Mouse (Mus musculus): Measurements from ENCODE around the gene Uba52. TPM values are rescaled to one million over a fixed set of nuclear protein-coding genes. Genes with fewer than 3 reads are reported as not detected.

The Uba52 gene
- total and polyA plus RNA-seq, 3 experiments: 626 to 1,595 (median 1,480) TPM

DNA sequence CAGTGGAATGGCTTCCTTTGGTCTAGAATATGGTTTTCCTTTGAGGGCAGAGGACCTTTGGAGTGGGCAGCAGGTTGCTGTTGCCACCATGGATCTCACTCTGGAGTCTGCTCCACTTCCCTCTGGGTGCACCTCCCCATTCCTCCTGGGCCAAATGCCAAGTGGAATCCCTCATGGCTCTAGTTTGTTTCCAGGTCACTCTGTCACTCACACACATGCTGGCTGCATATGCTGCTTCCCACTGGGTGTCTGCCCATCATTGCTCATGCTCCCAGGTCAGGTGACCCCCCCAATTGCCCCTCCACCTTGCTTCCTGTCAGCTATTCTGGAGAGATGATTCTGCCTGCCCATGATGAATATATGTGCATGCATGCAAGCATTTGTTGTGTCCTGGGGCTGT, 43.1 kb upstream of the Uba52 start:
- peak overlapping the region; percentile 61 for H3K27ac ChIP-seq
- intact Hi-C loops (cut with DNase I): no loop called here

DNA sequence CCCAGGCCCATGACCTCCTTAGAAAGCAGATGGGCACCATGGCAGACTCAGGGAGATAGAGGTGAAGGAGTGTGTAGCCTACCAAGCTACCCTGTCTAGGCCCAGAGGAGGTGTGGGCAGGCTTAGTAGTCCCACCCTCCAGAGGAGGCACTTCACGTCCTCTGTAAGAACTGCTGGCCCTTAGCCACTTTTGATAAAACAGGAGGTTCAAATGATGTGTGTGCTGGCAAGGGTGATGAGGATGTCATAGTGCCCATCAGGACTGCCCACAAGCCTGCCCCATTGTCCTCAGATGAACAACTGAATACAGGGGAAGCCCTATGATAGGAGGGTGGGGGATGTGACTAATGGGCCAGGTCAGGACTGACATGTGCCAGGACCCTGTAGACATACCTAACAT, 42.2 kb upstream of the Uba52 start:
- peaks cover 1% of the 10 kb centered on the region; the same call in 1 of the 2 replicates for H3K79me2 ChIP-seq (replicated peaks; ENCODE audit: control insufficient read depth, insufficient read depth, low read length)
- TF ChIP-seq EP300 (IDR thresholded peaks at IDR 0.05; ENCODE audit: insufficient read depth, low read depth, low read length) (peak; percentile 24; the same call in 1 of the 2 replicates), POLR2A (IDR thresholded peaks at IDR 0.05; ENCODE audit: insufficient read depth, low read depth, low read length) (no peak)
- no peaks in the 10 kb centered on the region for H3K27me3 ChIP-seq (ENCODE audit: control insufficient read depth, insufficient read depth, low read length)
- 7% methylated on average over 1 of the region's 1 CpGs for WGBS
- peak overlapping the region; percentile 85 for H3K27ac ChIP-seq
- peak in 1 of 2 experiments; percentile 47 for DNase-seq
- H3K4me3 ChIP-seq: no peak overlapping the region
- peaks cover 43% of the 10 kb centered on the region for H3K4me1 ChIP-seq (ENCODE audit: control insufficient read depth, insufficient read depth, low read length)
- no peak overlapping the region for H3K9ac ChIP-seq (ENCODE audit: low read depth, low read length)
- intact Hi-C loops (cut with DNase I): no loop called here
- no peaks in the 10 kb centered on the region; the same call in 1 of the 2 replicates for H3K36me3 ChIP-seq (ENCODE audit: control insufficient read depth, insufficient read depth, low read length)

More for the DNA sequence above, 43.1 kb upstream of the Uba52 start:
- Histone ChIP-seq H3K27me3 (ENCODE audit: control insufficient read depth, insufficient read depth, low read length) (no peaks in the 10 kb centered on the region), H3K79me2 (replicated peaks; ENCODE audit: control insufficient read depth, insufficient read depth, low read length) (peaks cover 1% of the 10 kb centered on the region), H3K9ac (ENCODE audit: low read depth, low read length) (no peak overlapping the region), H3K4me1 (ENCODE audit: control insufficient read depth, insufficient read depth, low read length) (peaks cover 43% of the 10 kb centered on the region), H3K4me3 (no peak overlapping the region), H3K36me3 (ENCODE audit: control insufficient read depth, insufficient read depth, low read length) (no peaks in the 10 kb centered on the region; the same call in 1 of the 2 replicates)
- TF ChIP-seq EP300 (IDR thresholded peaks at IDR 0.05; ENCODE audit: insufficient read depth, low read depth, low read length): peak; percentile 64; the same call in 1 of the 2 replicates
- TF ChIP-seq CTCF (IDR thresholded peaks at IDR 0.05): no peak
- DNase-seq: peak; percentile 69 to 81

DNA sequence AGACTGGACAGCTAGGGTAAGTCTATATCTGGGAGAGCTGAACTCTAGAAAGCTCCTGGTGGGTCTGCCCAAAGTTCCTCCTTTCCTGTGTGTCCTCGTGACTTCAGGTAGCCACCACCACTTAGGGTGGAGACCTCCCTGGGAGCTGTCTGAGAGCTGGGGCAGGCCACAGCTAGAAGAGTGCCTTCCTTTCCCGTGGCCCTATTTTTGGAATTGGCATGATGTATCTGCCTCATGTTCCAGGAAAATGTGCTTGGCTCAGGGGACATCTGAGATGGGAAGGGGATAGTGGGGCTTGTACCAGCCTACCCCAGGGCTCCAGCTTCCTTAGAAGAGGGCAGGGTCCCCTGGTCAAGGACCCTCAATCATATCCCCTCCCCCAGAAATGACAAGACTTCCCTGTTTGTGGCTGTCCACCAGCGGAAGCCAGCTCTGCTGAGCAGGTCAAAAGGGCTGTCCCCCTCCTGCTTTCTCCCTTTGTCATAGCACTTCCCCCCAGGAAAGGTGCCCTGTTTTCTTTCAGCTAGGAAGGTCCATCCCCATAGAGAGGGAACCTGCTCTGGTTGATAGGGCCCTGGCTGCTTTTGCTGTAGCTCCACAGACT, 41.1 kb upstream of the Uba52 start:
- intact Hi-C loops (cut with DNase I): no loop called here
- WGBS: 7% methylated on average over 3 of the region's 3 CpGs
- peak; percentile 58 to 60 for DNase-seq

DNA sequence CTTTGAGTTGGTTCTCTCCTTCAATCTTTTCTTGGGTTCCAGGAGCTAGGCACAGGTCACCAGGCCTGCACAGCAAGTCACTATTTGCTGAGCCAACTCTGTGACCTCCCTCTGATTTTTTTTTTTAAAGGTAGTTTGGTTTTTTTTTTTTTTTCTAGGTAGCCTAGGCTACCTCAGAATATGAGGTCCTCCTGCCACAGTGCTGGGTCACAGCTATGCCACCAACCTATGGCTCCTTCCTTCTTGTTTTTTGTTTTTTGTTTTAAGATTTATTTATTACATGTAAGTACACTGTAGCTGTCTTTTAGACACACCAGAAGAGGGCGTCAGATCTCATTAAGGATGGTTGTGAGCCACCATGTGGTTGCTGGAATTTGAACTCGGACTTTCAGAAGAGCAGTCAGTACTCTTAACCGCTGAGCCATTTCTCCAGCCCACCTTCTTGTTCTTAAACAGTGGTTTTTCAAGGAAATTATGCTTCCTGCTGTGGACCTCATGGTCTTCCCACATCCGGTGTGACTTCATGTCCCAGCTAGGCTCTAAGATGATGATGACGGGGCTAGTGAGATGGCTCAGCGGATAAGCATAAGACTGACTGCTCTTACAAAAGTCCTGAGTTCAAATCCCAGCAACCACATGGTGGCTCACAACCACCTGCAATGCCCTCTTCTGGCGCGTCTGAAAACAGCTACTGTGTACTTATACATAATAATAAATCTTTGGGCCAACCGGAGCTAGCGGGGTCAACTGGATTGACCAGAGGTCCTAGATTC, 39.0 kb upstream of the Uba52 start:
- Histone ChIP-seq H3K36me3 (ENCODE audit: control insufficient read depth, insufficient read depth, low read length) (no peaks in the 10 kb centered on the region; the same call in 1 of the 2 replicates), H3K4me1 (ENCODE audit: control insufficient read depth, insufficient read depth, low read length) (peaks cover 46% of the 10 kb centered on the region), H3K79me2 (replicated peaks; ENCODE audit: control insufficient read depth, insufficient read depth, low read length) (peaks cover 1% of the 10 kb centered on the region; the same call in 1 of the 2 replicates), H3K4me3 (no peak overlapping the region), H3K27ac (no peak overlapping the region), H3K9ac (ENCODE audit: low read depth, low read length) (no peak overlapping the region), H3K27me3 (ENCODE audit: control insufficient read depth, insufficient read depth, low read length) (no peaks in the 10 kb centered on the region)
- DNase-seq: no peak
- 81% methylated on average over 10 of the region's 10 CpGs for WGBS
- intact Hi-C loops (cut with DNase I): loop anchor here (10.0 kb wide), 1 partner anchor 45 kb away; the partner anchor contains the start of gene Isyna1
- TF ChIP-seq EP300 (IDR thresholded peaks at IDR 0.05; ENCODE audit: insufficient read depth, low read depth, low read length) (no peak), CTCF (IDR thresholded peaks at IDR 0.05) (peak; percentile 24)

More for the DNA sequence above, 41.1 kb upstream of the Uba52 start:
- H3K36me3 ChIP-seq (ENCODE audit: control insufficient read depth, insufficient read depth, low read length): no peaks in the 10 kb centered on the region; the same call in 1 of the 2 replicates
- H3K9ac ChIP-seq (ENCODE audit: low read depth, low read length): no peak overlapping the region
- peaks cover 1% of the 10 kb centered on the region; the same call in 1 of the 2 replicates for H3K79me2 ChIP-seq (replicated peaks; ENCODE audit: control insufficient read depth, insufficient read depth, low read length)
- no peak overlapping the region for H3K4me3 ChIP-seq
- H3K27ac ChIP-seq: peak overlapping the region; percentile 85
- TF ChIP-seq CTCF (IDR thresholded peaks at IDR 0.05) (no peak), EP300 (IDR thresholded peaks at IDR 0.05; ENCODE audit: insufficient read depth, low read depth, low read length) (0 out of 2 replicates have a peak, but pooled peaks have one; percentile 19), POLR2A (IDR thresholded peaks at IDR 0.05; ENCODE audit: insufficient read depth, low read depth, low read length) (no peak)
- H3K4me1 ChIP-seq (ENCODE audit: control insufficient read depth, insufficient read depth, low read length): peaks cover 44% of the 10 kb centered on the region
- H3K27me3 ChIP-seq (ENCODE audit: control insufficient read depth, insufficient read depth, low read length): no peaks in the 10 kb centered on the region

DNA sequence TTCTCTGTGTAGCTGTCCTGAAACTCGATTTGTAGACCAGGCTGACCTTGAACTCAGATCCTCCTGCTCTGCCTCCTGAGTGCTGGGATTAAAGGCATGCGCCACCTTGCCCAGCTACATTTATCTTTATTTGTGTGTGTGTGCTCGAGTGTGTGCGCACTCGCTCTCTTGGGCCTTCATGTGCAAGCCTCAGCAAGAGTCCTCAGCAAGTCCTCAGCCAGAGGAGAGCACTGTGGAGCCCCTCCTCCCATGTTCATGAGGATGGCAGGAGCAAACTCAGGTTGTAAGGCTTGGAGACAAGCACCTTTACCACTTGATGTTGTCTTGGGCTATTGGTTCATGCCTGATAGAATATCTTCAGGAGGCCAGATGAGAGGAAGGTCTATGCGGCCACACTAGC, 37.2 kb upstream of the Uba52 start:
- peak overlapping the region; percentile 42; the same call in 1 of the 2 replicates for H3K27ac ChIP-seq
- no peak overlapping the region for H3K9ac ChIP-seq (ENCODE audit: low read depth, low read length)
- DNase-seq: no peak
- 87% methylated on average over 6 of the region's 6 CpGs for WGBS
- H3K4me3 ChIP-seq: no peak overlapping the region
- H3K79me2 ChIP-seq (replicated peaks; ENCODE audit: control insufficient read depth, insufficient read depth, low read length): peaks cover 1% of the 10 kb centered on the region; the same call in 1 of the 2 replicates
- peaks cover 44% of the 10 kb centered on the region for H3K4me1 ChIP-seq (ENCODE audit: control insufficient read depth, insufficient read depth, low read length)
- no peaks in the 10 kb centered on the region for H3K27me3 ChIP-seq (ENCODE audit: control insufficient read depth, insufficient read depth, low read length)
- H3K36me3 ChIP-seq (ENCODE audit: control insufficient read depth, insufficient read depth, low read length): no peaks in the 10 kb centered on the region; the same call in 1 of the 2 replicates
- intact Hi-C loops (cut with DNase I): loop anchor here (10.0 kb wide), 1 partner anchor 47 kb away; the partner anchor contains the start of gene Isyna1
- TF ChIP-seq EP300 (IDR thresholded peaks at IDR 0.05; ENCODE audit: insufficient read depth, low read depth, low read length) (no peak), POLR2A (IDR thresholded peaks at IDR 0.05; ENCODE audit: insufficient read depth, low read depth, low read length) (no peak), CTCF (IDR thresholded peaks at IDR 0.05) (no peak)
